Mouse (Mus musculus) embryonic facial prominence, embryonic 10.5 days (tissue): ENCODE results near the gene Zfp110. TPM values are rescaled to one million over a fixed set of nuclear protein-coding genes. Genes with fewer than 3 reads are reported as not detected.
A peak's percentile ranks its signal among the peaks of the same experiment; 100 is the strongest.
"Not testable (repeated sequence)": the region's sequence is repeated elsewhere in the genome, so short reads cannot be mapped to it uniquely, and the experiment has no call there.

Experiments used
- DNase-seq: peaks from one replicate; pipeline ENCODE4 v3.0.0-alpha.2; 2017; ENCODE audit warnings: low spot score
- H3K27ac ChIP-seq: fragments of 300-500 bp; sonication (generic); replicated peaks from 2 replicates; pipeline ENCODE4 v1.5.1; 2016; ENCODE audit warnings: mild to moderate bottlenecking
- H3K27me3 ChIP-seq: fragments of 300-500 bp; sonication (generic); replicated peaks from 2 replicates; pipeline ENCODE4 v1.6.1; 2016; ENCODE audit warnings: low read depth, mild to moderate bottlenecking; ENCODE audit not compliant: poor library complexity, severe bottlenecking
- H3K36me3 ChIP-seq: fragments of 300-500 bp; sonication (generic); replicated peaks from 2 replicates; pipeline ENCODE4 v1.6.1; 2016; ENCODE audit warnings: mild to moderate bottlenecking, moderate library complexity
- H3K4me1 ChIP-seq: fragments of 300-500 bp; sonication (generic); 2 replicates; pipeline ENCODE4 v1.6.1; 2016
- H3K4me3 ChIP-seq: fragments of 300-500 bp; sonication (generic); 2 replicates; pipeline ENCODE4 v1.5.1; 2016; ENCODE audit warnings: mild to moderate bottlenecking, moderate library complexity
- H3K9me3 ChIP-seq: fragments of 300-500 bp; sonication (generic); 2 replicates; pipeline ENCODE4 v1.6.1; 2016; ENCODE audit warnings: mild to moderate bottlenecking
- WGBS: fragments of 180-500 bp; shearing (Covaris S2); methylation state at CpG from one replicate; pipeline ENCODE4 v1.1.7; 2016; 5-methylcytosine and 5-hydroxymethylcytosine counted together
- polyA plus RNA-seq: library from polyadenylated mRNA; unstranded; fragments of >200 nt; fragmentation: Nextera tagmentation; extraction: Ambion mirVana; gene quantifications from 2 replicates; pipeline ENCODE4 v1.2.1, GENCODE M21; 2016

The Zfp110 gene
- 31.6 and 33.0 TPM in 2 replicates for polyA plus RNA-seq

GRCm38 (mm10) chr7:12834162-12835120 is at the start of gene Zfp110:
Gene Zfp110, plus strand, starts transcription at chr7:12834761.
- Histone ChIP-seq H3K36me3 (peaks cover 36% of the 10 kb centered on the region), H3K9me3 (peaks cover 53% of the 10 kb centered on the region), H3K4me1 (no peaks in the 10 kb centered on the region), H3K27me3 (no peaks in the 10 kb centered on the region), H3K4me3 (peak within 1 kb of the TSS; percentile 66), H3K27ac (peak within 1 kb of the TSS; percentile 90)
- peak; percentile 89 for DNase-seq
- WGBS = 4% methylated on average over 47 of the region's 47 CpGs

GRCm38 (mm10) chr7:12787333-12787732 is 47.2 kb upstream of the Zfp110 start:
- Histone ChIP-seq H3K27me3 (no peaks in the 10 kb centered on the region), H3K36me3 (no peaks in the 10 kb centered on the region), H3K9me3 (no peaks in the 10 kb centered on the region), H3K4me1 (peaks cover 3% of the 10 kb centered on the region; the same call in 1 of the 2 replicates), H3K4me3 (no peak overlapping the region), H3K27ac (no peak overlapping the region)
- DNase-seq = no peak
- WGBS = 81% methylated on average over 6 of the region's 6 CpGs

DNA sequence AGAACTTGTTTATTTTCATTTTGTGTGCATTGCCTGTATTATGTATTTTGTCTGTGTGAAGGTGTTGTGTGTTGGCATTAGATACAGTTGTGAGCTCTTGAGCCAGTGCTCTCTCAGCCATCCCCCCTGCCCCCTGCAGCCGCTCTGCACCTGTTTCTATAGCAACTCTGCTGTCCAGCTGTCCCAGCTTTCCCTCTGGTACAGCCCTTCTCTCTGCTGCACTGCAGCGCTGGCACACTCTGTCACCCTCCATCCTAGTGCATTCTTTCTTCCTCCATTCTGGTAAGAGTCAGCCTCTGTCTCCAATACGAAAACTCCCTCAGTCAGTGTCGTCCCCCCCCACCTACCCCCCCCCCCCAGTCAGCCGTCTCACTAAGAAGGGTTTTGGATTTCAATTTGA is 46.5 kb upstream of the Zfp110 start:
- Histone ChIP-seq H3K36me3 (no peaks in the 10 kb centered on the region), H3K4me3 (no peak overlapping the region), H3K27me3 (no peaks in the 10 kb centered on the region), H3K4me1 (peaks cover 3% of the 10 kb centered on the region; the same call in 1 of the 2 replicates), H3K27ac (no peak overlapping the region), H3K9me3 (no peaks in the 10 kb centered on the region; the same call in 1 of the 2 replicates)
- no peak for DNase-seq
- 31% methylated on average over 5 of the region's 5 CpGs for WGBS

- H3K36me3 ChIP-seq, H3K27me3 ChIP-seq, H3K27ac ChIP-seq, H3K4me1 ChIP-seq, DNase-seq, H3K4me3 ChIP-seq: not testable (repeated sequence)
- 88% methylated on average over 11 of the region's 11 CpGs for WGBS
- H3K9me3 ChIP-seq = peaks cover 24% of the 10 kb centered on the region; the same call in 1 of the 2 replicates
Observed at GRCm38 (mm10) chr7:12792624-12793023, 41.9 kb upstream of the Zfp110 start.

- 60% methylated on average over 2 of the region's 2 CpGs for WGBS
- Histone ChIP-seq H3K9me3 (peaks cover 30% of the 10 kb centered on the region; the same call in 1 of the 2 replicates), H3K4me3 (no peak overlapping the region), H3K27ac (no peak overlapping the region), H3K27me3 (no peaks in the 10 kb centered on the region), H3K36me3 (peaks cover 14% of the 10 kb centered on the region; the same call in 1 of the 2 replicates), H3K4me1 (peaks cover 2% of the 10 kb centered on the region)
- DNase-seq = no peak
Observed at GRCm38 (mm10) chr7:12797971-12798370, 36.6 kb upstream of the Zfp110 start.

GRCm38 (mm10) chr7:12799554-12799953 is 35.0 kb upstream of the Zfp110 start:
- peaks cover 14% of the 10 kb centered on the region; the same call in 1 of the 2 replicates for H3K36me3 ChIP-seq
- no peaks in the 10 kb centered on the region for H3K27me3 ChIP-seq
- H3K9me3 ChIP-seq = peaks cover 26% of the 10 kb centered on the region; the same call in 1 of the 2 replicates
- no peak overlapping the region for H3K4me3 ChIP-seq
- H3K27ac ChIP-seq = no peak overlapping the region
- H3K4me1 ChIP-seq = peaks cover 13% of the 10 kb centered on the region
- DNase-seq = no peak
- WGBS = 91% methylated on average over 1 of the region's 1 CpGs

DNA sequence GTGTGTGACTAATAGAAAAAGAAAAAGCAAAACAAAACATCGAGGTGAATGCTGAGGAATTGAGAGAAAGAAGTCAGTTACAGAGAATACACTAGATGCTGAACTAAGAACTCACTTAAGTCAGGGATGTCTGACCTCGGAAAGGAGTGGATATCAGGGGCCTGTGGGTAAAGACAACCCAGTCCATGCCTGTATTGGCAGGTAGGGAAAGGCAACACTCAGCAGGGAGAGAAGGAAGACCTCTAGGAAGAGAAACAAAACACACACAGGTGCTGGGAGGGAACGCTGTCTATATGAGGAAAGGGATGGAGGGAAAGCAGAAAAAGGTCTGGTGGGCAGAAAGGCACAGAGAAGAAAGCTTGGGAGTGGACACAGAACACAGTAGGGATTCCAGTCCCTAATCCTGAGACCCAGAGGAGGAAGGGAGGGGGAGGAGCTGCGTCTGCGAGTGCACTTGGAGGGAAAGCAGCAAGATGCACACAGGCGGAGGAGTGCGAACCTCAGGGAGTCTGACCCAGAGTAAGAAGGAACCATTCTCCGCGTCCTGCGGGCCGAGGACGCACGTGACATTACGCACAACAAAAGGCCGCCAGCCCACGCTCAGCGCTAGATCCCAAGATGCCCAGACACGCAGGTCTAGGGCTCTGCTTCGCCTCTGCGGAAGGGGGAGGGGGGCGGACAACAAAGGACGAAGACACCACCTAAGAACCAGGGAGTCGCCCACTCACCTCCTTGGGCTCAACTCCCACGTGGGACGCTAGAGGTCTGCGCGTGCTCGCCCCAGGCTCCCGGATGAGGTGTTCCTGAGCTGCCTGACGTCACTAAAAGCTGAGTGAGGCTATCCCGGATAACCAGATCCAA is 31.5 kb upstream of the Zfp110 start, which contains the start of gene Zscan18:
TSS of gene Zscan18 (minus strand) at position 770 of the 861 bp plus-strand sequence.
- peak within 1 kb of the TSS; percentile 58 for H3K4me3 ChIP-seq
- peaks cover 34% of the 10 kb centered on the region for H3K36me3 ChIP-seq
- H3K9me3 ChIP-seq = peaks cover 12% of the 10 kb centered on the region; the same call in 1 of the 2 replicates
- 5% methylated on average over 31 of the region's 31 CpGs for WGBS
- H3K27me3 ChIP-seq = no peaks in the 10 kb centered on the region
- peak within 1 kb of the TSS; percentile 85 for H3K27ac ChIP-seq
- peaks cover 13% of the 10 kb centered on the region for H3K4me1 ChIP-seq
- DNase-seq = peak; percentile 88

DNA sequence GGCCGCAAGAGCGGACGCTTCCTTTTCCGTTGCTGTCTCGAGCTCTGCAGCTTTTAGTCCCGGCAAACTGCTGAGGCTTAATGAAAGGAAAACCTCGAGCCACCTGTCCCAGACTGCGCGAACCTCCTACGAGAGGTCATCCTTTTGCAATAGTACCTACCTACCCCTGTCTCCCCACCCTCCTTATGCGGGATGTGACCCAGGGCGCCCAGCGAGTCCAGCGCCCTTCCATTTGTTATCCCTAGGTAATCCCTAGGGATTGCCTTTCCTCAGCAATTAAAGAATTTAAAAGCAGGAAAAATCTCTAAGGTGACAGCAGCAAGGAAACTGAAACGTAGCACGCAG is 30.9 kb upstream of the Zfp110 start:
- peaks cover 15% of the 10 kb centered on the region; the same call in 1 of the 2 replicates for H3K9me3 ChIP-seq
- peak overlapping the region; percentile 85 for H3K27ac ChIP-seq
- H3K27me3 ChIP-seq = no peaks in the 10 kb centered on the region
- H3K36me3 ChIP-seq = peaks cover 37% of the 10 kb centered on the region
- peak overlapping the region; percentile 58 for H3K4me3 ChIP-seq
- H3K4me1 ChIP-seq = peaks cover 13% of the 10 kb centered on the region
- under 1% methylated on average over 16 of the region's 16 CpGs for WGBS
- DNase-seq = no peak

DNA sequence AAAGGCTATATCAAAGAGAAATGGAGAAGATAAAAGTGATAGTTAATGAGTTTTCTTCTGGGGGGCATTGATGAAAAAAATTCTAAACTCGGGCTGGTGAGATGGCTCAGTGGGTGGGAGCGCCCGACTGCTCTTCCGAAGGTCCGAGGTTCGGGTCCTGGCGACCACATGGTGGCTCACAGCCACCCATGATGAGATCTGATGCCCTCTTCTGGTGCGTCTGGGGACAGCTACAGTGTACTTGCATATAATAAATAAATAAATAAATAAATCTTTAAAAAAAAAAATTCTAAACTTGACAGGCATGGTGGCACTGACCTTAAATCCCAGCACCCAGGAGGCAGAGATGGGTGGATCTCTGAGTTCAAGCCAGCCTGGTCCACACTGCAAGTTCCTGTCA is 19.0 kb upstream of the Zfp110 start:
- Histone ChIP-seq H3K4me1 (peaks cover 5% of the 10 kb centered on the region; the same call in 1 of the 2 replicates), H3K36me3 (peaks cover 67% of the 10 kb centered on the region), H3K27ac (no peak overlapping the region), H3K27me3 (no peaks in the 10 kb centered on the region), H3K4me3 (no peak overlapping the region), H3K9me3 (peaks cover 51% of the 10 kb centered on the region)
- no peak for DNase-seq
- 94% methylated on average over 8 of the region's 8 CpGs for WGBS

GRCm38 (mm10) chr7:12818521-12819295 is 15.9 kb upstream of the Zfp110 start, which contains the start of gene Zfp329:
Gene Zfp329, minus strand, starts transcription at chr7:12818858.
- Histone ChIP-seq H3K27me3 (no peaks in the 10 kb centered on the region), H3K36me3 (peaks cover 36% of the 10 kb centered on the region), H3K9me3 (peaks cover 41% of the 10 kb centered on the region), H3K4me1 (peaks cover 5% of the 10 kb centered on the region; the same call in 1 of the 2 replicates), H3K27ac (peak within 1 kb of the TSS; percentile 95), H3K4me3 (peak within 1 kb of the TSS; percentile 92)
- peak; percentile 94 for DNase-seq
- WGBS = under 1% methylated on average over 40 of the region's 40 CpGs

GRCm38 (mm10) chr7:12835193-12835671 is 671 bp downstream of the Zfp110 start:
- DNase-seq = no peak
- Histone ChIP-seq H3K27me3 (no peaks in the 10 kb centered on the region), H3K4me3 (peak overlapping the region; percentile 66), H3K36me3 (peaks cover 44% of the 10 kb centered on the region), H3K4me1 (no peaks in the 10 kb centered on the region), H3K9me3 (peaks cover 54% of the 10 kb centered on the region), H3K27ac (peak overlapping the region; percentile 90)
- 44% methylated on average over 13 of the region's 13 CpGs for WGBS
